Mouse (Mus musculus) embryonic fibroblast, embryonic 13.5 days (primary cell): Measurements from ENCODE around the gene Fst. TPM values are rescaled to one million over a fixed set of nuclear protein-coding genes. Genes with fewer than 3 reads are reported as not detected.

Experiments
- H3K27ac ChIP-seq: 2 replicates; pipeline ENCODE4 v1.5.1; 2012; ENCODE audit warnings: low read length, control low read depth, inconsistent platforms; ENCODE audit not compliant: insufficient read depth
- H3K4me1 ChIP-seq: 2 replicates; pipeline ENCODE4 v1.6.1; 2011; ENCODE audit warnings: low read length; ENCODE audit not compliant: control insufficient read depth, insufficient read depth
- H3K4me3 ChIP-seq: 2 replicates; pipeline ENCODE4 v1.5.1; 2011; ENCODE audit warnings: mild to moderate bottlenecking, control low read depth, low read length; ENCODE audit not compliant: insufficient read depth
- CTCF ChIP-seq: IDR thresholded peaks from 2 replicates; pipeline ENCODE4 v1.5.1; 2011; ENCODE audit warnings: mild to moderate bottlenecking, control low read depth, low read length, moderate library complexity, borderline replicate concordance; ENCODE audit not compliant: insufficient read depth
- POLR2A ChIP-seq: IDR thresholded peaks from 2 replicates; pipeline ENCODE4 v1.6.1; 2011; ENCODE audit warnings: low read depth, mild to moderate bottlenecking, control low read depth, low read length, moderate library complexity
- polyA plus RNA-seq: library from polyadenylated mRNA; stranded (reverse); fragments of >200 nt; gene quantifications from 2 replicates; pipeline ENCODE4 v1.2.4, GENCODE M21; 2011; ENCODE audit warnings: low read depth; ENCODE audit not compliant: missing spikeins, insufficient read length

The Fst gene
- polyA plus RNA-seq, 1 experiment = 40.2 TPM

- peaks cover 7% of the 10 kb centered on the region; the same call in 1 of the 2 replicates for H3K4me1 ChIP-seq
- H3K4me3 ChIP-seq = peak overlapping the region; percentile 92
- no peak for TF ChIP-seq CTCF
- TF ChIP-seq POLR2A = 0 out of 2 replicates have a peak, but pooled peaks have one; percentile 5
- peak overlapping the region; percentile 86 for H3K27ac ChIP-seq
Observed at GRCm38 (mm10) chr13:114459701-114460160, 980 bp upstream of the Fst start.

DNA sequence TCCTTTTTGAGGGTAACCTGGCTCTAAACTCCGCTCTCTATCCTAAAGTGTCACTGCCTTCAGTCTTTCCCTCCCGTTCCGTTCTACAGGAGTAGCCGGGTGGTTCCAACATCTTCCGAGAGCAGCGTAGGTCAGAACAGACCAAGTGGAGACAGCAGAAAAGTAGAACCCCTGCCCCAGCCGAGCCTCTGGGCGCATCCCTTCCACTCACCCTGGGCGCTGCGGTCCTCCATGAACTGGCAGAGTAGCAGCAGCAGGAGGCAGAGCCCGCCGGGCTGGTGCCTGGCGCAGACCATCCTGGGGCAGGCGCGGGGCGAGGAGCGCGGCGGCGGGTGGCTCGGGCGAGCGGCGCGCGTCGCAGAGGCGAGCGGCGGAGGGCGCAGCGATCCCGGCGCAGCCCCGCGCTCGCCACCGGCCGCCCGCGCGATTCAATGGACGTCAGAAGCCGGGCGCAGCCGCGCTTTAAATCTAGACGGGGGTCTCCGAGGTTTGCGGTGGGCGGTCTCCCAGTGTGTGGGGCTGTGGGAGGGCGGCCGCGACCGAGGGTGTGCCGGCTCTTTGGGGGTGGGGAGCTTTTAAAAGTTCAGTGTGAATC lies 363 bp downstream of the Fst start:
- H3K4me3 ChIP-seq = peak overlapping the region; percentile 92
- TF ChIP-seq CTCF (no peak), POLR2A (no peak)
- H3K4me1 ChIP-seq = peaks cover 7% of the 10 kb centered on the region; the same call in 1 of the 2 replicates
- H3K27ac ChIP-seq = peak overlapping the region; percentile 64

DNA sequence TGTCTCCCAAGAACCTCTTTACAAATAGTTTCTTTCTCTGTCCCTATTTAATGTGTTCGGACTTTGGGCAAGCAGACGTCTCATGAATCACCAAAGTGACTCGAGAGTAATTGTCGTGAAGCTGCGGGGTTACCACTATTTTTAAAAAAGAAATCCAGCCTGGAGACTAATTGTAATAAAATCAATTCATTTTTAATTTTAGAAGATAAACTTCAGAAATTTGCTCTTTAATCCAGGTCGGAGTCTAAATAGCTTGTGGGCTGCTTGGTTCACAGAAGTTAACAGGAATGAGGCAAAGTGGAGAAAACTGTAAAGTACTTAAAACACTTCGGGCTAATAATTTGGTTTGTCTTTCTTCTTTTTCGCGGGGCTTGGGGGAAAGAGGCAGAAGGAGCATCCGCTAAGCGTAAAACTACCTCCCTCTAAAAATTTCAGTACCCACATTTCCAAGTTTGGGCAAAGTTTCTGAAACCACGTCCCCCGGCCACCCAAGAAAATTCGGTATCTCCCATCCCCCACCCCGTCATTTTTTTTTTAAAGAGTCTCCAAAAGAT lies 1.1 kb downstream of the Fst start:
- Histone ChIP-seq H3K27ac (peak overlapping the region; percentile 64), H3K4me1 (peaks cover 3% of the 10 kb centered on the region; the same call in 1 of the 2 replicates)

DNA sequence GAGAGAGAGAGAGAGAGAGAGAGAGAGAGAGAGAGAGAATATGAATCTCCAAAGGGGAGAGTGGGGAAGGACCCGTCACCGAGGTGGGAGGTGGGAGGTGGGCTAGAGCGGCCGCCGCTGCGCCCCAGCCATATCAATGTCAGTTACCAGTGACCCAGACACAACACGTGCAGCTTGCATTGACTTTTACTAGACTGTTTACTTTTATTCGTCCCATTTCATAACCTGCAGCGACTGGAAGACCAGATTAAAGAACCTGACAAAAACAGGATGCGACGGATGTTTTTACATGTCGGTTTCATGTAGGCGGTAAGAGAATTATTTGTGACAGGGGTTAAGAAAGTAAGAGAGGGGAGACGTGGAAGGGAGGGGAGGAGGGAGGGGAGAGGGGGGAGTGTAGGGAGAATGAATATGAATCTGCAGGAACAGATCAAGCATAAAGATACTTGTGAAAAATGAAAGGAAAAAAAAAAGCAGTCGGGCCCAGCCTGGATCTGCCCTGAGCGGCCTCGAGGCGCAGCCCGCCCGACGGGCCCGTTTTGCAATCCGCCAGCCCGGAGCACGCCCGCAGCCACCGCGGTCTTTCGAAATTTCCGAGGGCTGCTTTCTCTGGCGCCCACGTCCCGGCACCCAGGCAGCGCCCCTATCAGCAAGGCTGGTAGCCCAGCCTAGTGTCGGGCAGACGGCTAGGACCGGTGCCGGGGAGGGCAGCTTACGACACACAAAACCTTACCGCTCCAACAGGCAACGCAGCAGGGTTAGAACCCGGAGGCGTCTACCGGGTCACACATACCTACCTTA lies 1.8 kb downstream of the Fst start:
- Histone ChIP-seq H3K4me1 (no peaks in the 10 kb centered on the region), H3K27ac (peak overlapping the region; percentile 64), H3K4me3 (peak overlapping the region; percentile 92)
- TF ChIP-seq POLR2A (0 out of 2 replicates have a peak, but pooled peaks have one; percentile 26), CTCF (no peak)

More for the DNA sequence above, 1.1 kb downstream of the Fst start:
- peak overlapping the region; percentile 92 for H3K4me3 ChIP-seq
- no peak for TF ChIP-seq CTCF
- no peak for TF ChIP-seq POLR2A

DNA sequence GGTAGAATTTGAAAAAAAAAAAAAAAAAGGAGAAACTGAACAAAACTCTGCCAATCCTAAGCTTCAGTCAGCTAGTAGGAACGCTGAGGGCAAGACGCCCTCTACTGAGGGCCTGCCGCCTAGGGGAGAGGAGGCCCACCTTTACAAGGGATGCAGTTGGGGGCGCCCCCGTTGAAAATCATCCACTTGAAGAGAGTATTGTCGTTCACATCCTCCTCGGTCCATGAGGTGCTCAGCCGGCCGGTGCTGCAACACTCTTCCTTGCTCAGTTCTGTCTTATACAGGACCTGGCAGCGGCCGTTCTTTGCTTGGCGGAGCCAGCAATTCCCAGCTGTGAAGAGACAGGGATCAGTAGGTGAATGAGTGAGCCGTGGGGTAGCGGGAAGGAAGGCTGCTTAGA lies 2.5 kb downstream of the Fst start:
- Histone ChIP-seq H3K4me1 (no peaks in the 10 kb centered on the region), H3K4me3 (peak overlapping the region; percentile 92)

GRCm38 (mm10) chr13:114455788-114456187 lies 3.0 kb downstream of the Fst start:
- TF ChIP-seq CTCF = no peak
- no peak for TF ChIP-seq POLR2A
- H3K4me1 ChIP-seq = no peaks in the 10 kb centered on the region
- H3K27ac ChIP-seq = peak overlapping the region; percentile 28
- peak overlapping the region; percentile 92 for H3K4me3 ChIP-seq

More for the DNA sequence above, 2.5 kb downstream of the Fst start:
- TF ChIP-seq CTCF (peak; percentile 76; the same call in 1 of the 2 replicates), POLR2A (no peak)
- H3K27ac ChIP-seq = peak overlapping the region; percentile 28

DNA sequence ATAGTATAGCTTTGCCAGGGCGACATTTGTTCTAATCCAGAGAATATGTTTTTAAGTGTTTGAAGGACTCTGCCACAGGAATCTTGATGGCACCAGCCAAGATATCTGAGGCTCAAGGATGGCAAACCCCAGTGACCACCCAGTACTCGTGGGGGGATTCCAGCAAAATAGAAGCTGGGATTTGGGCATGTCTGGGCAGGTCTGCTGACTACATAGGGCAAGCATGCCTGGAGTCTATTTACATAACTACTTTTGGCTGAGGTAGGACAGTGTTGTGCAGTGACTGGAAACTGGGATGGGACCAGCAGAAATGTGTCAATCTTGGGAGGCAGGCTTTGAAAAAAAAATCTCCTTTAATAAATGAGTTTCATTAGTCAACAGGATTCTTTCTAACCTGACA lies 11.5 kb downstream of the Fst start:
- Histone ChIP-seq H3K4me3 (no peak overlapping the region), H3K4me1 (no peaks in the 10 kb centered on the region)
- TF ChIP-seq POLR2A (no peak), CTCF (no peak)

DNA sequence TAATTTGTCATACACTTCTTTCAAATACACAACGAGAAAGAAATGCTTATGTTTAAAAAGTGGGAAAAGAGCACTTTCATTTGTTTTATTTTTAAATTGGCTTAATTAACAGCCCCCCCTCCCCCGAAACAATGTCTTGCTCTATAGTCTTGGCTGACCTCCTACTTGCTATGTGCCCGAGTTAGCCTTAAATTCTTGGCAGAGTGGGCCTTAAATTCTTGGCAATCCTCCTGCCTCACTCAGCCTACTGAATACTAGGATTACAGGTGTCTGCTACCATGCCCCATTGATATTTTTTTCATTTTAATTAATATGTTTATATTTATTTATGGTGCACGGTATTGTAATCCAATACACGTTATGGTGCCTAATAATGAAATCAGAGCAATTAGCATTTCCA lies 26.3 kb downstream of the Fst start:
- Histone ChIP-seq H3K27ac (no peak overlapping the region), H3K4me1 (no peaks in the 10 kb centered on the region), H3K4me3 (no peak overlapping the region)
- TF ChIP-seq POLR2A = no peak
- TF ChIP-seq CTCF = no peak

More for the DNA sequence above, 11.5 kb downstream of the Fst start:
- peak overlapping the region; percentile 92 for H3K27ac ChIP-seq

DNA sequence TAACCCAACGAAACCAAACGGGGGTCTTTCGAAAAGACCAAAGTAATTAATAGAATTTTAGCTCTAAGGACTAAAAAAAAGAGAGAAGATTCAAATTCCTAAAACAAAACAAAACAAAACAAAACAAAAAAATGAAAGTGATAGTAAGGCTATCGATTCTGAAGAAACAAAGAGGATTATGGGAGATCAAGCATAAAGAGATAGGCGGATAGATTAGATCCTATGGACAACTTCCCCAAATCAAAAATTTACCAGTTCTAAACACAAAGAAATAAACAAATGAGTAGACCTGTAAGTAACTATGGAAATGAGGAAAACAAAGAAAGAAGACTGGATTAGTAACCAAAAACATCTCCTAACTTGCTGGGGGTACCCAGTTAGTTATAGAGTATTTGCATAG lies 33.5 kb downstream of the Fst start:
- Histone ChIP-seq H3K4me3 (no peak overlapping the region), H3K4me1 (no peaks in the 10 kb centered on the region), H3K27ac (no peak overlapping the region)
- no peak for TF ChIP-seq CTCF
- no peak for TF ChIP-seq POLR2A
